8 mouse cellular contexts compared by ENCODE assay signal in genomic region chr7:127840886-127841285, GRCm38 (mm10). TPM values are rescaled to one million over a fixed set of nuclear protein-coding genes. Genes with fewer than 3 reads are reported as not detected.
A peak's percentile ranks its signal among the peaks of the same experiment; 100 is the strongest.
DNase-seq lines count a peak whose midpoint lies in the region; ATAC-seq and TF ChIP-seq lines count a peak whose summit lies in the region.

No protein-coding gene starts in this region.

- H3K9me3 ChIP-seq in G1E (replicated peaks): peaks cover 3% of the 10 kb centered on the region; the same call in 1 of the 2 replicates
- H3K9me3 ChIP-seq in lung, postnatal 0 days (ENCODE audit: low read length): no peaks in the 10 kb centered on the region

- H3K27me3 ChIP-seq in G1E (ENCODE audit: insufficient read depth, low read length): peaks cover 3% of the 10 kb centered on the region; the same call in 1 of the 2 replicates
- no peaks in the 10 kb centered on the region for H3K27me3 ChIP-seq in lung, postnatal 0 days (replicated peaks; ENCODE audit: insufficient read depth, low read length)

- TF ChIP-seq EP300 in lung, postnatal 0 days (IDR thresholded peaks at IDR 0.05): no peak

- H3K4me1 ChIP-seq in G1E (ENCODE audit: insufficient read depth, low read depth, low read length): peaks cover 23% of the 10 kb centered on the region
- H3K4me1 ChIP-seq in lung, postnatal 0 days (ENCODE audit: insufficient read depth, low read depth, low read length): no peaks in the 10 kb centered on the region; the same call in 1 of the 2 replicates

- peak overlapping the region; percentile 50 for H3K9ac ChIP-seq in lung, postnatal 0 days (replicated peaks; ENCODE audit: low read depth)

- H3K27ac ChIP-seq in lung, postnatal 0 days (ENCODE audit: low read length): peak overlapping the region; percentile 92

- no peak for TF ChIP-seq CTCF in G1E (IDR thresholded peaks at IDR 0.05; ENCODE audit: low read depth, low read length)
- TF ChIP-seq CTCF in lung, postnatal 0 days (IDR thresholded peaks at IDR 0.05): no peak

- H3K4me3 ChIP-seq in G1E (ENCODE audit: low read depth, low read length): peak overlapping the region; percentile 85; the same call in 1 of the 2 replicates
- H3K4me3 ChIP-seq in lung, postnatal 0 days (ENCODE audit: low read depth, low read length): peak overlapping the region; percentile 89

- WGBS in lung, postnatal 0 days: 3% methylated on average over 15 of the region's 15 CpGs

- peaks cover 28% of the 10 kb centered on the region for H3K36me3 ChIP-seq in G1E (replicated peaks)
- 0 out of 2 replicates have a peak, but pooled peaks cover 4% of the 10 kb centered on the region for H3K36me3 ChIP-seq in lung, postnatal 0 days (ENCODE audit: insufficient read depth, low read length)

- DNase-seq in 416B (ENCODE audit: low read depth) (peak; percentile 81), G1E (ENCODE audit: low spot score) (no peak)
- peak; percentile 83 for DNase-seq in cerebellum, postnatal 10 days
- peak; percentile 28 to 30 for DNase-seq in gastrocnemius, adult 8-10 months (ENCODE audit: low spot score in 2 of 2)
- DNase-seq in kidney, postnatal 14 days: peak; percentile 65
- DNase-seq in lung, postnatal 0 days (ENCODE audit: low spot score): peak; percentile 55
- DNase-seq in right cerebral cortex, adult 2 months (ENCODE audit: low spot score in 2 of 2): peak; percentile 76 to 83
- no peak for DNase-seq in natural killer cell, adult 2 months (ENCODE audit: low spot score in 2 of 2)

- no peak for ATAC-seq in G1E (ENCODE audit: extremely low read depth, insufficient number of reproducible peaks, low FRiP score, poor library complexity, severe bottlenecking)
- ATAC-seq in lung, postnatal 0 days: peak; percentile 27

- H3K4me2 ChIP-seq in lung, postnatal 0 days (replicated peaks; ENCODE audit: low read depth, low read length): peak overlapping the region; percentile 89

RNA-seq across cellular contexts. Expression of gene Stx1b, which starts 16.5 kb away (rescaled TPM):
- total RNA-seq in G1E (2014; fragmentation: Nextera tagmentation) (0.15 and 0.24 TPM in 2 replicates), G1E (2017) (0.06 and 0.16 TPM in 2 replicates)
- 0.02 and 0.10 TPM in 2 replicates for polyA plus RNA-seq in G1E (2012)
- 1 to 10 TPM in 1 of 4 experiments, under 1 TPM in 3; 0.53 to 1.0 (median 0.75) TPM for total RNA-seq in gastrocnemius, adult 8-10 months (2022)
- polyA plus RNA-seq in lung, postnatal 0 days (2015; fragmentation: Nextera tagmentation; extraction: Ambion mirVana): 0.74 and 0.94 TPM in 2 replicates

RNA-seq across cellular contexts. Expression of gene Stx4a, which starts 16.8 kb away (rescaled TPM):
- total RNA-seq in G1E (2014; fragmentation: Nextera tagmentation) (26.9 and 36.0 TPM in 2 replicates), G1E (2017) (46.1 and 55.7 TPM in 2 replicates)
- polyA plus RNA-seq in G1E (2012): 64.9 and 69.9 TPM in 2 replicates
- 10 to 100 TPM; 44.5 to 64.1 (median 50.8) TPM for total RNA-seq in gastrocnemius, adult 8-10 months (2022)
- polyA plus RNA-seq in lung, postnatal 0 days (2015; fragmentation: Nextera tagmentation; extraction: Ambion mirVana): 41.3 and 49.2 TPM in 2 replicates

RNA-seq across cellular contexts. Expression of gene Zfp646, which starts 35.1 kb away (rescaled TPM):
- total RNA-seq in G1E (2014; fragmentation: Nextera tagmentation) (46.8 and 58.5 TPM in 2 replicates), G1E (2017) (42.1 and 45.0 TPM in 2 replicates)
- polyA plus RNA-seq in G1E (2012): 27.9 and 36.7 TPM in 2 replicates
- total RNA-seq in gastrocnemius, adult 8-10 months (2022): 10 to 100 TPM; 12.2 to 14.5 (median 14.0) TPM
- 6.3 and 6.8 TPM in 2 replicates for polyA plus RNA-seq in lung, postnatal 0 days (2015; fragmentation: Nextera tagmentation; extraction: Ambion mirVana)

RNA-seq across cellular contexts. Expression of gene Zfp668, which starts 35.7 kb away (rescaled TPM):
- 9.2 and 14.9 TPM in 2 replicates for total RNA-seq in G1E (2014; fragmentation: Nextera tagmentation)
- 4.2 and 5.7 TPM in 2 replicates for total RNA-seq in G1E (2017)
- polyA plus RNA-seq in G1E (2012): 33.9 and 39.5 TPM in 2 replicates
- total RNA-seq in gastrocnemius, adult 8-10 months (2022): 1 to 10 TPM; 3.1 to 4.6 (median 4.5) TPM
- 9.4 and 10.0 TPM in 2 replicates for polyA plus RNA-seq in lung, postnatal 0 days (2015; fragmentation: Nextera tagmentation; extraction: Ambion mirVana)

RNA-seq across cellular contexts. Expression of gene Hsd3b7, which starts 40.5 kb away (rescaled TPM):
- 11.2 and 17.2 TPM in 2 replicates for total RNA-seq in G1E (2014; fragmentation: Nextera tagmentation)
- 42.3 and 52.1 TPM in 2 replicates for total RNA-seq in G1E (2017)
- 10.6 and 19.7 TPM in 2 replicates for polyA plus RNA-seq in G1E (2012)
- total RNA-seq in gastrocnemius, adult 8-10 months (2022): 1 to 10 TPM; 1.5 to 4.2 (median 1.9) TPM
- polyA plus RNA-seq in lung, postnatal 0 days (2015; fragmentation: Nextera tagmentation; extraction: Ambion mirVana): 52.8 and 55.8 TPM in 2 replicates

Comparison
In these comparisons a context has a peak if more than half of its experiments do, and no peak if none do; other contexts are left out.
1. DNase-seq: peak in 416B (single experiment), cerebellum, postnatal 10 days (2 of 2), gastrocnemius, adult 8-10 months (2 of 2), kidney, postnatal 14 days (single experiment), lung, postnatal 0 days (single experiment) and right cerebral cortex, adult 2 months (2 of 2); none in G1E (single experiment) and natural killer cell, adult 2 months (0 of 2).